Mouse (Mus musculus) stomach, embryonic 16.5 days (tissue): ENCODE results near the gene Mamdc2. TPM values are rescaled to one million over a fixed set of nuclear protein-coding genes. Genes with fewer than 3 reads are reported as not detected.

ENCODE experiments used
- ATAC-seq: fragments of 200-750 bp; cut with Nextera tagmentation; 2 replicates; pipeline ENCODE4 v1.8.0; 2017; ENCODE audit warnings: moderate number of reproducible peaks, moderate TSS enrichment; ENCODE audit not compliant: insufficient read depth, low FRiP score
- H3K27ac ChIP-seq: fragments of 300-500 bp; sonication (generic); 2 replicates; pipeline ENCODE4 v1.5.1; 2014; ENCODE audit warnings: low read length
- H3K27me3 ChIP-seq: fragments of 300-500 bp; sonication (generic); 2 replicates; pipeline ENCODE4 v1.6.1; 2014; ENCODE audit warnings: low read length, control low read depth, mixed read lengths; ENCODE audit not compliant: control insufficient read depth, insufficient read depth
- H3K36me3 ChIP-seq: fragments of 300-500 bp; sonication (generic); 2 replicates; pipeline ENCODE4 v1.6.1; 2014; ENCODE audit warnings: low read length; ENCODE audit not compliant: control insufficient read depth, insufficient read depth
- H3K4me1 ChIP-seq: fragments of 300-500 bp; sonication (generic); 2 replicates; pipeline ENCODE4 v1.6.1; 2014; ENCODE audit warnings: low read length, control low read depth, mixed read lengths; ENCODE audit not compliant: control insufficient read depth, insufficient read depth
- H3K4me2 ChIP-seq: fragments of 300-500 bp; sonication (generic); 2 replicates; pipeline ENCODE4 v1.6.1; 2014; ENCODE audit warnings: low read depth, low read length, mixed read lengths
- H3K4me3 ChIP-seq: fragments of 300-500 bp; sonication (generic); replicated peaks from 2 replicates; pipeline ENCODE4 v1.5.1; 2014; ENCODE audit warnings: mild to moderate bottlenecking, low read length
- H3K9ac ChIP-seq: fragments of 300-500 bp; sonication (generic); 2 replicates; pipeline ENCODE4 v1.6.1; 2014; ENCODE audit warnings: low read length
- H3K9me3 ChIP-seq: fragments of 300-500 bp; sonication (generic); replicated peaks from 2 replicates; pipeline ENCODE4 v1.6.1; 2016; ENCODE audit warnings: low read length, control low read depth; ENCODE audit not compliant: control insufficient read depth
- WGBS: fragments of 180-500 bp; shearing (Covaris S2); extraction: QIAGEN DNeasy Blood & Tissue Kit; methylation state at CpG from one replicate; pipeline ENCODE4 v1.1.7; 2014; 5-methylcytosine and 5-hydroxymethylcytosine counted together
- polyA plus RNA-seq: library from polyadenylated mRNA; unstranded; fragments of >200 nt; fragmentation: Nextera tagmentation; extraction: Ambion mirVana; gene quantifications from 2 replicates; pipeline ENCODE4 v1.2.1, GENCODE M21; 2015

Gene Mamdc2
- polyA plus RNA-seq, 1 experiment from 2014 or later = 4.4 TPM

GRCm38 (mm10) chr19:23323107-23323506 is 125.1 kb downstream of the Mamdc2 start:
- Histone ChIP-seq H3K4me2 (no peak overlapping the region), H3K4me3 (no peak overlapping the region), H3K36me3 (no peaks in the 10 kb centered on the region), H3K27me3 (no peaks in the 10 kb centered on the region), H3K9me3 (no peaks in the 10 kb centered on the region), H3K9ac (no peak overlapping the region), H3K27ac (no peak overlapping the region), H3K4me1 (no peaks in the 10 kb centered on the region)
- 64% methylated on average over 3 of the region's 3 CpGs for WGBS
- no peak for ATAC-seq

DNA sequence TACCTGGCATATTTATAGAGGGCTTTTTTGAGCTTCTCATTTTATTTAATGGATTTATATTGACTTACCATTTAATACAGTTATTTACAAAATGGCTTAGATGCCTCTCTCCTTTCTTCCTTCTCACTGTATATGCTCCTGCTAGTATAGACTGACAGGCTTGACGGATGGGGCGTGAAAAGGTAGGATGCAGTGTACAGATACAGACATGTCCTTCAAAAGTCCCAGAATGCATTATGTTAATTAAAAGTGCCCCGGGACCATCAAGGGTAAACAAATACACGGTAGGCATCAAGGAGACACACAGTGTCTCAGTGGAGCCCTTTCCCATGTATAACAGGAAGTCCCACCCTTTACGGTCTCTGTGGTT is 130.3 kb downstream of the Mamdc2 start:
- Histone ChIP-seq H3K4me2 (no peak overlapping the region), H3K36me3 (no peaks in the 10 kb centered on the region), H3K27ac (no peak overlapping the region), H3K27me3 (no peaks in the 10 kb centered on the region), H3K4me3 (no peak overlapping the region), H3K9me3 (no peaks in the 10 kb centered on the region), H3K4me1 (no peaks in the 10 kb centered on the region), H3K9ac (no peak overlapping the region)
- ATAC-seq = no peak
- 78% methylated on average over 5 of the region's 5 CpGs for WGBS

DNA sequence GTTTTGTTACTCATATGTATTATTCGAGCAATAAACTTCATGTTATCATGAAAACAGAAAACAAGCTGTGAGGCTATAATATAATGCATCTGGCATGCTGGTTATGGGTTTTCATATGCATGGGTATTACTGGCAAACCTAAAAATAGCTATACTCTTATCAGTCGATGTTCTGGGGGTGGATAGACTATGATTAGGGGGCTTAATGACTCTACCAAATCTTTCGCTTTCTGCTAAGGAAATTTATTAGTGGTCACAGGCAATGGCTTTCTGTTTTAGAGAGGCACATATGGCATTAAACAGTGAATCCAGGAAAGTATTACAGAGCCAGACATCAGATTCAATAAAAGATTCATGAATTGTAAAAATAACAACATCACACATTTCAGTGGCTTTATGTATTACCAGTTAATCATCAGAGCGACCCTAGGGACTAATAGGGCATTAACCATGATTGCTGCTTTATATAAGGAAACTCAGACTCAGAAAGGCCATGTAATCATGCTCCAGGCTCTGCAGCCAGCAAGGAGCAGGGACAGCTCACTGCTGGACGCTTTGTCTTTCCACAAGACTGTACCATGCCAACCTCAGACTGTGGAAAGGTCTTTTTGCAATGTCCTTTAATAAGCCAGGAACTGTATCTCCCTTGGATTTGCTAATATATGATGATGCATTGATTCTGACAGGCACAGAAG is 130.8 kb downstream of the Mamdc2 start:
- Histone ChIP-seq H3K27me3 (no peaks in the 10 kb centered on the region), H3K4me2 (no peak overlapping the region), H3K9ac (no peak overlapping the region), H3K4me3 (no peak overlapping the region), H3K36me3 (no peaks in the 10 kb centered on the region), H3K4me1 (no peaks in the 10 kb centered on the region), H3K9me3 (no peaks in the 10 kb centered on the region), H3K27ac (no peak overlapping the region)
- ATAC-seq = no peak
- WGBS = 71% methylated on average over 5 of the region's 5 CpGs

- H3K4me1 ChIP-seq = no peaks in the 10 kb centered on the region
- no peaks in the 10 kb centered on the region for H3K27me3 ChIP-seq
- no peak for ATAC-seq
- no peak overlapping the region for H3K27ac ChIP-seq
- H3K36me3 ChIP-seq = no peaks in the 10 kb centered on the region
- no peak overlapping the region for H3K4me2 ChIP-seq
- 86% methylated on average over 5 of the region's 5 CpGs for whole genome bisulfite sequencing
- no peaks in the 10 kb centered on the region for H3K9me3 ChIP-seq
- no peak overlapping the region for H3K9ac ChIP-seq
- no peak overlapping the region for H3K4me3 ChIP-seq
These were observed 131.4 kb downstream of the Mamdc2 start for GRCm38 (mm10) chr19:23316851-23317250.

DNA sequence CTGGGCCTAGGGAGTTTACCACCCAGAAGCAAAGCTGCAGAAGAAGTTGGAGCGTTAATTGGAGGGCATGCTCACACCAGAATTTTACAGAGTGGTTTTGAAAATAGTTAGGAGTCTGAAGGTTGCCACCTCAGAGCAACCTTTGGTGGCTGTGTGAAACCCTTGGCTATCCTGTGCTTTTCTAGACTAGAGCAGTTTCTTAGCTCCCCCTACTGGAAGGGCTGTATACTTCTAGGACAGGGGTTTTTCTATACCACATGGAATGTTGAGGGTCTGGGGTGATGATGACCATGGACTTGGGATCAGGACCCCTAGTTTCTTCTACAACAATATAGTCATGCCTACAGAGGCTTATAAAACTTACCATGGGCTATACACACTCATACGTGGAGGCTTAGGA is 138.3 kb downstream of the Mamdc2 start:
- ATAC-seq = no peak
- 91% methylated on average over 2 of the region's 2 CpGs for WGBS
- H3K4me3 ChIP-seq = no peak overlapping the region
- H3K4me1 ChIP-seq = no peaks in the 10 kb centered on the region
- no peaks in the 10 kb centered on the region for H3K36me3 ChIP-seq
- H3K4me2 ChIP-seq = no peak overlapping the region
- H3K27me3 ChIP-seq = no peaks in the 10 kb centered on the region
- H3K27ac ChIP-seq = no peak overlapping the region
- no peaks in the 10 kb centered on the region for H3K9me3 ChIP-seq
- no peak overlapping the region for H3K9ac ChIP-seq

DNA sequence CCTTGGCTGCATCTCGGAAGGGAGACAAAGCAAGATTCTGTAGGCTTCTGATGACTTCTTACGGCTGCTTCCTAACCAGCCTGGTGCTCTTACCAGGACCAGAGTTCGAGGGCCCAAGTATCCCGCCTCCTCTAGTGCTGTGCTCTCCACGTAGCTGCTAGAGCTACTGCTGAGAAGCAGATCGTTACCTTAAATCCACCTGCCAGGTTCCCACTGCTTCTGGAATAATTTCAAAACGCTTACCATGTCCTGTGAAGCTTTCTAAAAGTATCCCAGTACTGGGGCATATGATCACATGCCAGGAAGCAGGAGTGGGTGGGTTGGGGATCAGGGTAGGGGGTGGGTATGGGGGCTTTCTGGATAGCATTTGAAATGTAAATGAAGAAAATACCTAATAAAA is 141.6 kb downstream of the Mamdc2 start:
- WGBS = 87% methylated on average over 7 of the region's 7 CpGs
- no peaks in the 10 kb centered on the region for H3K9me3 ChIP-seq
- H3K4me1 ChIP-seq = no peaks in the 10 kb centered on the region
- H3K36me3 ChIP-seq = no peaks in the 10 kb centered on the region
- H3K4me2 ChIP-seq = no peak overlapping the region
- no peak for ATAC-seq
- H3K27me3 ChIP-seq = no peaks in the 10 kb centered on the region
- H3K27ac ChIP-seq = no peak overlapping the region
- H3K9ac ChIP-seq = no peak overlapping the region
- H3K4me3 ChIP-seq = no peak overlapping the region

DNA sequence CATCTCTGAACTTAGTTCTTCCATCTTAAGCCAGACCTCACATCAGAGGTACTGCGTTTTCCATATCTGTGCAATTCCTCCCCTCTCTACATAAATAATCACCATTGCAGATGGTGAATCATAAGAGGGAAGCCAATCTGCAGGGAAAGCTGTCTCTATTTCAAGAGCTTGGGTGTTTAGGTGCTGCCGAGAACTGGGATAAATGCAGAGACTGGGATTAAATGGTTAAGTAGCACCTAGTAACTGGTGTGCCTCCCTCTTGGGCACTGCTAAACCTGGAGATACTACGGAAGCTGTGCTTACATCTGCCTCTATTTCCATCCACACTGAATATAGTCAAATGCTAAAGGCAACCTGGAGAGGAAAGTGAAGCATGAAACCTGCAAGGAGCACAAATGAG is 148.3 kb downstream of the Mamdc2 start:
- Histone ChIP-seq H3K27me3 (no peaks in the 10 kb centered on the region), H3K27ac (no peak overlapping the region), H3K4me2 (no peak overlapping the region), H3K9me3 (no peaks in the 10 kb centered on the region), H3K4me3 (no peak overlapping the region), H3K9ac (no peak overlapping the region), H3K4me1 (no peaks in the 10 kb centered on the region), H3K36me3 (no peaks in the 10 kb centered on the region)
- no peak for ATAC-seq
- WGBS = 74% methylated on average over 3 of the region's 3 CpGs

DNA sequence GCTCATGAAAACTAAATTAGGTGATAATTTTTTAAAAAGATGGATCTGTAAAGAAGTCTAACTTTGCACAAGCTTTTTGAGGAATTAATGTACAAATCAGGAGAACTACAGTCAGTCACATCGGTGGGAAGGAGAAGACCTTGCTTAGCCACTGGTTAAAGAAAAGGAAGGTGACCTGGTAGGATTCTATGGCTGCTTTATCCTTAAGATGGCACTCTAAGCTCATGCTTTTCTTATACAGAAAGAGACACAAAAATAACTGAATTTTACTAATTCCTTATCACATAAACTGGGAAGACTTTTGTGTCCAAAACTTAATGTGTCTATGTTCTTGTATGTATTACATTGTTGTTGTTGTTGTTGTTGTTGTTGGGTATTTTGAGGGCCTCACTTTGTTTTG is 149.3 kb downstream of the Mamdc2 start:
- Histone ChIP-seq H3K9me3 (no peaks in the 10 kb centered on the region), H3K9ac (no peak overlapping the region), H3K4me3 (no peak overlapping the region), H3K27me3 (no peaks in the 10 kb centered on the region), H3K4me1 (no peaks in the 10 kb centered on the region), H3K27ac (no peak overlapping the region), H3K4me2 (no peak overlapping the region), H3K36me3 (no peaks in the 10 kb centered on the region)
- WGBS = 100% methylated on average over 1 of the region's 1 CpGs
- no peak for ATAC-seq

- no peak overlapping the region for H3K4me2 ChIP-seq
- H3K27ac ChIP-seq = no peak overlapping the region
- H3K4me3 ChIP-seq = no peak overlapping the region
- H3K9me3 ChIP-seq = no peaks in the 10 kb centered on the region
- H3K36me3 ChIP-seq = no peaks in the 10 kb centered on the region
- no peaks in the 10 kb centered on the region for H3K27me3 ChIP-seq
- H3K4me1 ChIP-seq = no peaks in the 10 kb centered on the region
- no peak overlapping the region for H3K9ac ChIP-seq
- ATAC-seq = no peak
These were observed 151.1 kb downstream of the Mamdc2 start for GRCm38 (mm10) chr19:23297191-23297590.

DNA sequence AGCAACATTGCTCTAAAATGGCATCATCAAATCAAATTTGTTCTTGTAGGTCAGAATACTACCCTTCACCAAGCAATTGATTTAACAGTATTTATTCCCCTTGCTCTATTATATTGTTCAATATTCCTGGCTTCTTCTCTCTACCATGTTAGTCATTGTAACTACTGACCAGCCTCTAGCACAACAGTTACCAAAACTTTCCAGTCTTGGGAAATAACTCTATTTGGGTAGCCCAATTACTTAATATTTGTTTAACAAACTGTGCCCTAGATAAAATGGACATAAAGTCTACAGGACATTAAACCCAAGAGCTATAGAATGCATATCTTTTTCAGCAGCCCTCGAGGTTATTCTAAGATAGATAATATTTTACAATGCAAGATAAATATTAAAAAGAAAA is 159.0 kb downstream of the Mamdc2 start:
- Histone ChIP-seq H3K36me3 (no peaks in the 10 kb centered on the region), H3K4me2 (no peak overlapping the region), H3K4me3 (no peak overlapping the region), H3K9ac (no peak overlapping the region), H3K27me3 (no peaks in the 10 kb centered on the region), H3K27ac (no peak overlapping the region), H3K9me3 (peaks cover 5% of the 10 kb centered on the region; the same call in 1 of the 2 replicates), H3K4me1 (no peaks in the 10 kb centered on the region)
- WGBS = 53% methylated on average over 1 of the region's 1 CpGs
- no peak for ATAC-seq
